Mouse (Mus musculus): ENCODE measurements around the gene 1300017J02Rik. TPM values are rescaled to one million over a fixed set of nuclear protein-coding genes. Genes with fewer than 3 reads are reported as not detected.
A peak's percentile ranks its signal among the peaks of the same experiment; 100 is the strongest.

The 1300017J02Rik gene
- total RNA-seq, 2 experiments from 2014 or later = 1.1 TPM; not detected in 1

DNA sequence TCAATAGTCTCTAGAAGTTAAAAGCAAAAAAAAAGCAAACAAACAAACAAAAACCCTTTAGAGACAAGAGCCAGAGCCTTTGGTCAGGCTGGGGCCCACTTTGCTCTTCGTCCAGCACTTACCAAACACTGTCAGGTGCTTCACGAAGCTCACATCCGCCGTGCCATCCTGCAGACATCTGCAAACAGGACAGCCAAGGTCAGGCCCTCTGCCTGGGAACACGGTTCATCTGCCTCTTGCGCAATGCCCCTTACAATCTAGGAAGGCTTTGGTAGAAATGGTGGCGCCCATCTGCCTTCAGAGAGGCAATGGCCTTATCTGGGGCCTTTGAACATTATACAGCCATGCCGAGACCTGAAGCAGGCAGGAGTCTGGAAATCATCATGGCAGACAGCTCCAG, 30.1 kb downstream of the 1300017J02Rik start:
- DNase-seq (ENCODE audit: low spot score in 2 of 2) = no peak

GRCm38 (mm10) chr9:103271104-103271503, 33.8 kb downstream of the 1300017J02Rik start:
- no peak for DNase-seq (ENCODE audit: low spot score in 2 of 2)

- no peak for DNase-seq (ENCODE audit: low spot score in 2 of 2)
Observed at GRCm38 (mm10) chr9:103265778-103266177, 39.1 kb downstream of the 1300017J02Rik start.

DNA sequence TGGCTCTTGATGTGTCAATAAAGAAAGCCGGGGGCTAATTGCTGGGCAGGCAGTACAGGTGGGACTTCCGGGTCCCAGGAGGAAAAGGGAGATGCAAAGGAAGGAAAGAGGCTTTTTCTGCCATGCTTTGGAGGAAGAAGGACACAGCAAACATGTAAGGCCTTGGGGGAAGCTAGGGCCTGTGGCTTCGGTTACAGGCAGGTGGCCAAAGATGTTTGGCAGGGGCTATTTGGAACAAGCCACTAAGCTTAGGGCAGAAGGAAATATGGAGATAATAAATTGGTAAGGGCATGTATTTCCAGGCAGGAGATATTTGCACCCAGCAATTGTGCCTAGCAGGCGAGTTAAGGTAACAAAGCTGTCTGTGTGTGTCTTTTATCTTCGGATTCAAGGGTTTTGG, 52.0 kb downstream of the 1300017J02Rik start:
- DNase-seq (ENCODE audit: low spot score in 2 of 2) = no peak

DNA sequence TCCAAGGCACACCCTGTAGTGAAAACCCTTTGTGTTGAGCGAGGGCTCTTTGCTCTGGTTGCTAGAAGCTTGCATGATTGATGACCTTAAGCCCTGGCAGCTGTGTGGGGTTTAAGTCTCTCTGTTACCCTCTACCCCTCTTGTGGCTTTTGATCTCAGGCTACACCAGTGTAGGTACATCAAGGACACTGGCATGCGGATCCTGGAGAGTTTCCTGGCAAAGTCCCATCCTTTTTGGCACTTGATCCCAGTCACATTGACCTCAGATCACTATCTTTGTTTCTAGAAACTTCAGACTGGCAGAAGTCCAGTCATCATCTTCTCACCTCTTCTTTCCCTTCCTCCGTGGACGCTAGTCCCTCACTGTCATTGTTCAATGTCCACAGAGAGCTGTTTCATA, 56.3 kb downstream of the 1300017J02Rik start:
- no peak for DNase-seq (ENCODE audit: low spot score in 2 of 2)

DNA sequence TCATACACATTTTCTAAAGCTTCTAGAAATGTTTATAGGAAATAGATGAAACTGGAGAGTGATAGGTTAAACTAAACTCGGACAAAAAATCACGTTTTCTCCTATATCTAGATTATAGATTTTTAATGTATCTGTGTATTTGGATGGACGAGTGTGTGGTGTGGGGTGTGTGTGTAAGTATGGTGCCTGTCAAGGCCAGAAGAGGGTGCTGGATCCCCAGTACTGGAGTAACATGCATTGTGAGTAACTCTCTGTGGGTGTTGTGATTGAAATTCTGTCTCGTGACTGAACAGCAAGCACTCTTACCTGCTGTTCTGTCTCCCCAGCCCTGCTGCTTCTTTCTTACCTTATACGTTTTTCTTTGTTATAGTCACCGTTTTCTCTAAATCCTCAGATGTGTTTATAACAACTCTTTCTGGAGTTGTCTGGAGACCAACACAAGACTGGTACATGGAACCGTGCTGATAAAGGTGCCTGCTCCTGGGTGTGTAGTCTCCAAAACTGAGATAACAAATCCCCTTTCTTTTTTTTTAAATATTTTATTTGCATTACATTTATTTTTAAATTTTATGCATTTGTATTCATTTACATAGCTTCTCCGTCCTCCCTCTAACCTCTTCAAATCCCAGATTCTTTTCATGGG, 58.2 kb downstream of the 1300017J02Rik start:
- DNase-seq (ENCODE audit: low spot score in 2 of 2) = no peak

DNA sequence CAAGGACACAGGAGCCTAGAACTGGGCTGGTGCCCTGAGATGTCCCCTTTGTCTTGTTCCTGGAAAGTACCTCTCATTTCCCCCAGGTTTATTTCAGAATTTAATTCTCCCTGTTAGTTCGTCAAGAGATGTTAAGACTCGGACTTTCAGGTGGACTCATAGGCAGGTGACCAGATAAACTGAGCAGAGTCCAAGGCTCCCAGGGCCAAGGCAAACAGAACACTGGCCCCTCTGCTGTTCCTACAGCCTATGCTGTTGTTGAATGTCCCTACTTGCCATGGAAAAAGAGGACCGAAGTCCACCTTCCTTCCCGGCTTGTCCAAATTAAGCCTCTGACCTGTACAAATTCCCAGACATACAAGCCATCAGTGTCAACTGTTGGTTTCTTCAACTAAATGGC, 61.2 kb downstream of the 1300017J02Rik start:
- no peak for DNase-seq (ENCODE audit: low spot score in 2 of 2)

DNA sequence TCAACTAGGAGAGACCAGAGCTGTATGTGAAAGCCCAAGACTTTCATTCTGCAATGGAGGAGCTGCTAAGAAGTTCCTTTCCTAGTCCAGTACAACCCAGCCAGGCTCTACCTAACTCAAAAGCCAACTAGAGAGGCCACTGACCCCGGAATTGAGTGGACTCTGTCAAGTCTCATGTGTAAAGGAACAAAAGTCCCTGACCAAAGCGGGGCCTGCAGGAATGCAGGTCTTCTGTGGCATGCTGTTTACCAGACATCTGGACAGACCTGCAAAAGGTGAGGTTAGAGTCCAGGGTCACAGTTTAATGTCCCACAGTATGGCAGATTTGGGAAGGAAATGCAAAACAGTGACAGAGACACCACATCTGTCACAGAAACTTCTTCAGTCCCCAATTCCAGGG, 63.7 kb downstream of the 1300017J02Rik start:
- DNase-seq (ENCODE audit: low spot score in 2 of 2) = no peak

GRCm38 (mm10) chr9:103239471-103239870, 65.4 kb downstream of the 1300017J02Rik start:
- no peak for DNase-seq (ENCODE audit: low spot score in 2 of 2)

- peak in 1 of 2 experiments; percentile 38 for DNase-seq (ENCODE audit: low spot score in 2 of 2)
Observed at GRCm38 (mm10) chr9:103234565-103235165, 70.2 kb downstream of the 1300017J02Rik start.

- DNase-seq (ENCODE audit: low spot score in 2 of 2) = no peak
Observed at GRCm38 (mm10) chr9:103234059-103234458, 70.8 kb downstream of the 1300017J02Rik start.

DNA sequence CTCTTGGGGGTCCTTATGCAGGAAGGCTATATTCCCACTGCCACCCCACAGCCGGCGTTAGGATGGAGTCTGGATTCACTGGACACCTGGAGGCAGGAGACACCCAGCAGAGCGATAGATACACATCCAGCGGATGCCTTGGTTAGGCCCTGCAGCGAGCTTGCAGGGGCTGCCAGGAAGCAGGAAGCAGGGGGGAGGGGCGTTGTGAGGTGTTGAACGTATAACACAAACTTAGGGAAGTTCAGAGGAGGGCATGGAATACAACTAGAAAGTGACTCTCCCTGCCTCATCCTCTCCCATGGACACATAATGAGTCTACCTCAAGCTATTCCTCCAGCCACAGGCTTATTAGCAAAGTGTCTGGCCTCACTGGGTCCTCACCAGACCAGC, 71.9 kb downstream of the 1300017J02Rik start:
- DNase-seq (ENCODE audit: low spot score in 2 of 2) = no peak

- no peak for DNase-seq (ENCODE audit: low spot score in 2 of 2)
Observed at GRCm38 (mm10) chr9:103232232-103233005, 72.5 kb downstream of the 1300017J02Rik start.

- peak; percentile 47 to 77 for DNase-seq (ENCODE audit: low spot score in 2 of 2)
Observed at GRCm38 (mm10) chr9:103230151-103230951, 74.5 kb downstream of the 1300017J02Rik start, which contains the start of the genes Gm20425 and Trf. Gene Gm20425 (minus strand): TSS chr9:103230307. Gene Trf (minus strand): TSS chr9:103230444.

- DNase-seq (ENCODE audit: low spot score in 2 of 2) = no peak
Observed at GRCm38 (mm10) chr9:103229037-103229867, 75.6 kb downstream of the 1300017J02Rik start.

DNA sequence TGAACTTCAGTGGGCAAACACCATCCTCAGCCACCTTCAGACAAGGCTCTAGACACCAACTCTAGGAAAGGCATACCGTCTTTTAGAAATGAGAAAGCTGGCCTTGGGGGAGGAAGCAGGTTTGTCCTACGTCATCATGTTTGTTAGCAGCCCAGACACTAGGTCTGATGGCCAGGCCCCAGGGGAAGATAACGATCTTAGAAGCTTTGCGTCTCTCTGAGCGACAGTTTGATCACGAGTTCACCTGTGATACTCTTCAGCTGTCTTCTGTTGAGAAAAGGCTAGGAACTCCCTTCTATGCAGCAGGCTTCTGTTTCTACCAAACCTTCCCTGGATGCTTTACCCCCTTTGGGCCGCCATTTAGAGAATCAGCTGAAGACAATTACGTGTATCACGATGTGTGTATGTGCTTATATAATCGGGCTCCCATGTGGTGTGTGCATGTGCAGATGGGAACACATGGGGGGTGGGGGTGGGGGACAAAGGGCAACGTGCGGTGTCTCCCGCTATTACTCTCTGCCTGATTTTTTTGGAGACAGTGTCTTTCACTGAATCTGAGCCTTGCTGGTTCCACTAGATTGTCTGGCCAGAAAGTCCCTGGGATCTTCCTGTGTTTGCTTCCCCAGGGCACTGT, 76.4 kb downstream of the 1300017J02Rik start:
- DNase-seq (ENCODE audit: low spot score in 2 of 2) = no peak

DNA sequence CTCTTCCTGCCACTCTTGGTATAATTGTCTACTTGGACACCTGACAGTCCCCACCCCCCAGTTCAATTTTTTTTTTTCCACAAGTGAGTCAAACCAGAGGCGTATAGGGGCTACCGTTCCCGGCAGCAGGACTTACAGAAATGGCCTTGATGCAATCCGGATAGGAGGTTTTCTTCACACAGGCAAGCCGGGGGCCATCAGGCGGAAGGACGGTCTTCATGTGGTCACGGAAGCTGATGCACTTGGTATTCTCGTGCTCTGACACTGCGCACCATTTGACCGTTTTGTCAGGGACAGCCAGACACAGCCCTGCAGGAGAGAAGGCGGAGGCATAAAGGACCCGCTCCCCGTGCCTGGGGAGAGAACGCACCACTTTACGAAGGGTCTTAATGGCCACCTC, 77.1 kb downstream of the 1300017J02Rik start:
- no peak for DNase-seq (ENCODE audit: low spot score in 2 of 2)

- no peak for DNase-seq (ENCODE audit: low spot score in 2 of 2)
Observed at GRCm38 (mm10) chr9:103226806-103227205, 78.1 kb downstream of the 1300017J02Rik start.

DNA sequence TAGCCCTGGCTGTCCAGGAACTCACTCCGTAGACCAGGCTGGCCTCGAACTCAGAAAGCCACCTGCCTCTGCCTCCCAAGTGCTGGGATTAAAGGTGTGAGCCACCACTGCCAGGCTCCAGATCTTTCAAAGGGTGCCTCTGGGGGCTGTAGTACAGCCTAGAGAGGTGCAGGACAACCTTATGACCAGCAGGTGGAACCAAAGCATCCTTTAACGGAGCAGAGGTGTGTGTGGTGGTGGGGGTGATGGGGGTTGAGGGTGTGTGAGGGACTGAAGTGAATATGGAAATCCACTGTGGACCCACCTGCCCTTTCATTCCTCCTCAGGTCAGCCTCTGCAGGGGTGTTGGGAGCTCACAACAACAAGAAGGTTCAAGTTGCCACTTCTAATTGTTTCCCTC, 79.4 kb downstream of the 1300017J02Rik start:
- DNase-seq (ENCODE audit: low spot score in 2 of 2) = no peak

- no peak for DNase-seq (ENCODE audit: low spot score in 2 of 2)
Observed at GRCm38 (mm10) chr9:103224721-103225120, 80.2 kb downstream of the 1300017J02Rik start.

Measured in layer of hippocampus, adult 18-20 months (tissue).